Mouse (Mus musculus): Measurements from ENCODE around the gene Dlg3. TPM values are rescaled to one million over a fixed set of nuclear protein-coding genes. Genes with fewer than 3 reads are reported as not detected.

The Dlg3 gene
- total RNA-seq, 4 experiments from 2014 or later = 131 to 148 (median 136) TPM

DNA sequence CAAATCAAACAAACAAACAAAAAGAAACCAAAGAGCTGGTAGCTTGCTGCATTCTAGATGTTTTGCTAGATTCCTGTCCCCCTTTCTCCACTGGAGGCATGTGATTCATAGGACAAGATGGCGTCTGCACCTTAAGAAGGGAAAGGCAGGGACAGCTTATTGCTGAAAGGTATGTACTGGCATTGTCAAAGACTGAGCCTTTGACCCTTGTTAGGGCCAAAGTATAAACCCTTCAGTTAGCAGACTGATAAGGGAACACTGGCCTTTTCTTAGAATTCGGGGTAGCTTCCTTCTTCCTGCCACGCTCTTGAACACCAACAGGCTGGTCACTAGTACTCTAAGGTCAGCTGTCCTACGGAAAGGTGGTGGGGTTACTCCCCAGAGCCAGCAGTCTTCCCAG is 29.8 kb downstream of the Dlg3 start:
- DNase-seq (ENCODE audit: low spot score in 2 of 2) = no peak

DNA sequence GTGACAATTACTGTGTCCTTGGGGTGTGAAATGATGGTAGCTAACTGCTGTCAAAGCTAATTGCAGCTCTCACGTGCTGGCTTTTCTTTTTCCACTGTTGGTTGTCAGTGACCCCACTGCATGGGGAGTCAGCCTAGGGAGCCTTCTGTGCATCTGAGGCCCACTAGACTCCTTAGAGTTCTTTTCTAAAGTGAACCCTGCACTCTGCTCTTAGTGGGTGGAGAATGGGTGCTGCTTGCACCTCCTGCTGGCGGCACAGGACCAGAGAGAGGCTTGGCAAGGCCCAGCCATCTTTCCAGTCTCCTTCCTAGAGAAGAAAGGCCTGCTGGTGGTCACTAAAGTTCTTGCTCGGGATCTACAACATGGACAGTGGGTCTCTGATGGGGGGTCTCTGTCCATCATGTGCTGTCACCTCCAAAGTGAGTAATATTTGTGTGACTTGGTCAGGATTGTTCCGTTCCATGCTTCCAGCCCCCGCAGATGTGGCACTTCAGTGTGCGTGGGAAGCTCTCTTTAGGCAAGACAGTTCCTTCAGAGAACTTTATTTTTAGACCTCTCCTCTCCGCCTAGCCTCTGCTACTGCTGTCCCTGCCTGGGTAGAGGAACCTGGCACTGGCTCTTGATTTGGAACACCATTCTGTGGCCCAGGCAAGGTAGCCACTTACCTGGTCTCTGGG is 30.5 kb downstream of the Dlg3 start:
- no peak for DNase-seq (ENCODE audit: low spot score in 2 of 2)

DNA sequence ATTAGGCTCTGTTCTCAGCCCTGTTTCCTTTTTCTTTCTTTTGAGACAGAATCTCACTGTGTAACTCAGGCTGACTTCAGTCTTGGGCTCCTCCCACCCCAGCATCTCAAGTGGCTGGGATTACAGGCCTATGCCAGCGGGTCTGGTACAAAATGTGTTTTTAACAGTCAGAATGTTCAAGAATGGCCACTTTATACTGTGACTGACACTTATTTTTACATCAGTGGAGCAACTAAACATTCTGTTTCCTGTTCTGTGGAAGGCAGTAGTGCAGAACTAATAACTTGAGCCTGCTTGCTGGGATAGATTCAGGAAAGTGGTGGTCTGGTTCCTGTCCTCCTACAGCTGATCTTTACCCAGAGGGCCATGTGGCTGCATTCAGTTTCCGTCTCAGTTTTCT is 33.1 kb downstream of the Dlg3 start:
- no peak for DNase-seq (ENCODE audit: low spot score in 2 of 2)

DNA sequence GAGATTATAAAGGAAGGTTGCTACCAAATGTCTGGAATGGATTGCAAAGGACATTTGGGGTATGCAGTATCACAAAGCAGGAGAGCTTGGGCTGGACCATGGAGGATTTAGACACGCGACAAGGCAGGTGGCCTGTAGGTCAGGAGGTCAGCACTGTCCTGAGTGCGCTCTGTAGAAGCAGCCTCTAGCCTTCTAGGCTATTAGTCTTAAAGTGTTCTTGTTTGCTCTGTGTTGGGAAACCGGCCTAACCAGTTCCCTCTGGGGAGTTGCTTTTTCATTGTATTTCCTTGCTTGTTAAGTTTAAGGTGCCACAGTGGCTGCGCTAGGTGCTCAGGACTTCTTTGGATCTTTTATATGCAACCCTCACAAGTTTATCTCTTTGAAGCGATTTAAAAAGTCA is 34.5 kb downstream of the Dlg3 start:
- DNase-seq (ENCODE audit: low spot score in 2 of 2) = no peak

DNA sequence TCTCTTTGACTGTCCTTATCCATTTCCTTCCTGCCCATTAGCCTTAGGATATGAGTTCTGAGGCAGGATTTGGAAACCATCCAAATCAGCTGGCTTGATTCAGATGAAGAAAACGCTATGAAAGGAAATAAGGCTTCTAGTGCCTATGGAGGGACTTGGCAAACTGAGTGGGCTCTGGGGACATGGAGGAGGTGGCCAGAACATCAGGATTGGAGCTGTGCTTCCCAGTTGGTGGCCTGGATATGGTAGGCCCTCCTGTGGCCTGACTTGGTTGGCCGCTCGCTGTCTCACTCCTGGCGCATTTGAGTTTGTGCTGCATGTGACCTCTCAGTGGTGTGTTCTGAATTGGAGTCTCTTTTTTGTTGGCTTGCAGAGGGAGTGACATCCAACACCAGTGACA is 43.6 kb downstream of the Dlg3 start:
- no peak for DNase-seq (ENCODE audit: low spot score in 2 of 2)

DNA sequence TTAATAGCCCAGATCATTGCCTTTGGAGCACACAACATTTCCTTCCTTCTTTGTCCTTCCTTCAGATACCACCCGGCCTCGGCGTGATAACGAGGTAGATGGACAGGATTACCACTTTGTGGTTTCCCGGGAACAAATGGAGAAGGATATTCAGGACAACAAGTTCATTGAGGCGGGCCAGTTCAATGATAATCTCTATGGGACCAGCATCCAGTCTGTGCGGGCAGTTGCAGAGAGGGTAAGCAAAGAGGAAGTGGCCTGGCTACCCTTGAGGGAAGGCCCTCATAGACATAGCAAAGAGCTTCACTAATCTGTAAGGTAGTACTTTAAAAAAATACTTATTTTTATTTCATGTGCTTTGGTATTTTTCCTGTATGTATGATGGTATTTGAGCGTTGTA is 46.6 kb downstream of the Dlg3 start:
- DNase-seq (ENCODE audit: low spot score in 2 of 2) = no peak

DNA sequence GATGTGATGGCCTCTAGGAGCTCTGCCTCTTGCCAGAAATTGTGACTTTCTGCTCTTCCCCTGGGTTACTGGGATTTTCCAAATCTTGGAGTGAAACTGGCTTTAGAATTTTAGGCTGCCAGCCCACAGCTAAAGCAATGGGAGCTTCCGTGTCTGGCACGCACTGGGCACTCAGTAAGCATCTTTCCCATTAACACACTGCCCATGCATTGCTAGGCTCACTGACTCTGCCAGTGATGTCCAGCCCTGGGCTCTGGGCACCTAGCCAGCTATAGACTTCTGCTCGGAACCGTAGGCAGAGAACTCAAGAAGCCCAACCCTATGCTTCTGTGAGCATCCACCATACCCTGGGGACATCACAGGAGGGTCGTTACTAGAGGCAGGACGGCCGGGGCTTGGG is 48.2 kb downstream of the Dlg3 start:
- DNase-seq (ENCODE audit: low spot score in 2 of 2) = no peak

DNA sequence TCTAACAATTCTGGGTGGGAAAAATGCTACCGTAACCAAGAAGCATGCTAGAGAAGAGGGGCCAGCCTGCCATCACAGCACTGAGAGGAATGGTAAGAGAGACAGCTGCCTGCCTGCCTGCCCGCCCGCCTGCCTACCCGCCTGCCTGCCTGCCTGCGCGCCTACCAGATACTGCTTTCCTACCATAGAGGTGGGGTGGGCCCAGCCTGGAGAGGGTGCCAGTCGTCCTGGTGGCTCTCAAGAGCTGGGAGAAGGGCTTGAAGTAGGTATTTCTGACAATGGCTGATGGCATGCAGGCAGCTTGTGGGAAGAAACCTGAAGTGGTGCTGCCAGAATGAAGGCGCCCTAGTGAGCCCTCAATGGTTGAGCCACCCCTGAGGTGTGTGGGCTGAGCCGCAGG is 51.2 kb downstream of the Dlg3 start:
- DNase-seq (ENCODE audit: low spot score in 2 of 2) = no peak

DNA sequence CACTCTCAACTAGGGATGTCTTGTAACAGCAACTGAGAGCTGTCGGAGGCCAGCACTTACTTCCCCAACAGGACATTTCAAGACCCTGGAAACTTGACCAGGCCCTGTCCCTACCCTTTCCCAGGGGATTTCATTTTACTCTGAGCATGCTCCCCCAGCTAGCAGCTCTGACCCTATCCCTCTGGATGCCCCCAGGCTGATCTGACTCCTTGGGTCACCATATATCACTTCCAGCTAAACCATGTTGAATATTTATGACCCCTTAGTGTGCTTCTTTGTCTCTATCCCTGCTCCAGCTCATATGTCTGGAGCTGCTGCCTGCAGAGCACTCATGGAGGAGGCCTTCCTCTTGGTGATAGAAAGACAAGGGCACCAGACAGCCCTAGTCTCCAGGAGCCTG is 53.6 kb downstream of the Dlg3 start:
- no peak for DNase-seq (ENCODE audit: low spot score in 2 of 2)

DNA sequence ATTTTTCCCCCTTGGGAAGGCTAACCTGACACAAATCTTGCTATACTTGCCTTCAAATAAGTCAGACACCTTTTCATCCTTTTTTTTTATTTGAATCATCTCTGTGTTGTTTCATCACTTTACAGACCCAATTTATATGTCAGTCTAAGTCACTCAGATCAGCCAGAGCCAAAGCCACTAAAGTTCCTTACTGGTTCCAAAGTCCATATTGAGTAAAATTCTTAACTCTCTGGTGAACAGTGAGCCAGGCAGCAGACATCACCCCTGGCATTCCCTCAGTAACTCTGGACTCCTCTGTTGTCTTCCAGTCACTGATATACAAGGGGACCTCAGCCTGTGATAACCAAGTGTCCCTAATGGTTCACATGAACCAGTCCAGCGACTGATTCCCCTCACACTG is 58.0 kb downstream of the Dlg3 start:
- no peak for DNase-seq (ENCODE audit: low spot score in 2 of 2)

DNA sequence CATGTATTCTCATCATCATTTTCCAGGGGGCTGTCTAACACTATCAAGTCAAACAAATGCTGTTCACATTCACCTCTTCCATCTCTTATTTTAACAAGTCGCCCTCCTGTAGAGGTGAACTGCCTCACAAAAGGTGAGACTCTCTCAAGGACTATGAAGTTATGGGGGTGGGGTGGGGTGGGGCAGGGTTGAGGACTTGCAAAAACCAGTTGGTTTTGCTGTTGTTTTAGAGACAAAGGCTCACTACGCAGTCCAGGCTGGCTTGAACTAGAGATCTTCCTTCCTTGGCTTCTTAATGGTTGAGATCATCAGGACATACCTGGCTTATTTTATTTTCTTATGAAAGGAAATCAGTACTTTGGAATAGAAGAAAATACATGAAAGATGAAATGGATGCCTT is 65.3 kb downstream of the Dlg3 start:
- DNase-seq (ENCODE audit: low spot score in 2 of 2) = no peak

DNA sequence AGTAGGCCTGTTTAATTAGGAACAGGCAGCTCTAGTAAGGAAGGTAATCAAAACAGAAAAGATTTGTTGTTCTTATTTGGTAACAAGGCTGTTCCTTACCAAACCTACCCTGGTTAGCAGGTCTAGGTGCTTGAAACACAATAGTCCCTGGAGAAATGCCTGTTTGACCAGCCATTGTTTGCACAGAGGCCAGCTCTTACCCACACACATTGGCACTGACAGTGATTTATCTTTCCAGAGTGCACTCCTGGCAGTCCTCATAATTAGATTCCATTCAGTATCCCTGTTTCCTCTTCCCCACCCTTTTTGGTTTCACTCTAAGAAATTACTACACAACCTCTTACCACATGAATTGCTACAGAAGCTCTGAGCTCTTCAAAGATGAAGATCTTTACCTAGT is 71.7 kb downstream of the Dlg3 start:
- DNase-seq (ENCODE audit: low spot score in 2 of 2) = no peak

Other genes with a start within 250 kb of the Dlg3 start
- gene Dgat2l6, start 242.9 kb upstream of the Dlg3 start, total RNA-seq (2022) = under 1 TPM; 0.50 to 0.96 (median 0.60) TPM
- gene Awat1, start 195.5 kb upstream of the Dlg3 start, total RNA-seq (2022) = not detected
- gene P2ry4, start 172.9 kb upstream of the Dlg3 start, total RNA-seq (2022) = under 1 TPM in 1 of 4 experiments, not detected in 3; 0.14 TPM
- 1 to 10 TPM in 1 of 4 experiments, under 1 TPM in 2, not detected in 1; 0.43 to 1.1 (median 0.52) TPM for gene Arr3, start 162.2 kb upstream of the Dlg3 start, total RNA-seq (2022)
- under 1 TPM; 0.29 to 0.57 (median 0.44) TPM for gene Kif4, start 142.0 kb upstream of the Dlg3 start, total RNA-seq (2022)
- gene Pdzd11, start 141.2 kb upstream of the Dlg3 start, total RNA-seq (2022) = 10 to 100 TPM; 38.4 to 48.0 (median 39.5) TPM
- gene Gdpd2, start 37.8 kb upstream of the Dlg3 start, total RNA-seq (2022) = 10 to 100 TPM; 10.5 to 17.9 (median 15.4) TPM